Mouse (Mus musculus) heart, adult 2 months (tissue): Measurements from ENCODE around the gene Gpkow. TPM values are rescaled to one million over a fixed set of nuclear protein-coding genes. Genes with fewer than 3 reads are reported as not detected.

ENCODE experiments used
- DNase-seq, 2 experiments: peaks; one replicate each; pipeline ENCODE4 v3.0.0; 2021
- H3K27ac ChIP-seq: fragments of 200-600 bp; 2 replicates; pipeline ENCODE4 v1.8.1; 2022
- H3K27me3 ChIP-seq: fragments of 200-500 bp; 2 replicates; pipeline ENCODE4 v1.6.1; 2012; ENCODE audit warnings: mild to moderate bottlenecking, low read length, inconsistent platforms, mixed read lengths; ENCODE audit not compliant: control insufficient read depth, insufficient read depth
- H3K36me3 ChIP-seq: fragments of 200-500 bp; 2 replicates; pipeline ENCODE4 v1.6.1; 2012; ENCODE audit warnings: low read length, inconsistent platforms; ENCODE audit not compliant: control insufficient read depth, insufficient read depth
- H3K4me1 ChIP-seq: fragments of 200-500 bp; 2 replicates; pipeline ENCODE4 v1.6.1; 2011; ENCODE audit warnings: low read length; ENCODE audit not compliant: control insufficient read depth, insufficient read depth
- H3K4me3 ChIP-seq: fragments of 200-600 bp; 2 replicates; pipeline ENCODE4 v1.8.1; 2022
- H3K79me2 ChIP-seq: fragments of 200-500 bp; replicated peaks from 2 replicates; pipeline ENCODE4 v1.6.1; 2012; ENCODE audit warnings: mild to moderate bottlenecking, inconsistent platforms, low read length, moderate library complexity, mixed read lengths; ENCODE audit not compliant: control insufficient read depth, insufficient read depth
- H3K9ac ChIP-seq: fragments of 200-500 bp; 2 replicates; pipeline ENCODE4 v1.6.1; 2012; ENCODE audit warnings: low read depth, mild to moderate bottlenecking, control low read depth, inconsistent platforms, low read length, mixed read lengths
- CTCF ChIP-seq: fragments of 200-600 bp; IDR thresholded peaks from 2 replicates; pipeline ENCODE4 v1.8.1; 2022; ENCODE audit warnings: antibody characterized with exemption, mild to moderate bottlenecking, moderate library complexity
- EP300 ChIP-seq: fragments of 200-500 bp; IDR thresholded peaks from 2 replicates; pipeline ENCODE4 v1.6.1; 2011; ENCODE audit warnings: low read depth, low read length, control low read depth; ENCODE audit not compliant: insufficient read depth
- POLR2A ChIP-seq: fragments of 200-500 bp; IDR thresholded peaks from 2 replicates; pipeline ENCODE4 v1.6.1; 2011; ENCODE audit warnings: mild to moderate bottlenecking, low read depth, low read length, control low read depth; ENCODE audit not compliant: insufficient read depth
- WGBS: fragments of 180-500 bp; shearing (Covaris S2); methylation state at CpG from one replicate; pipeline ENCODE4 v1.1.7; 2018; 5-methylcytosine and 5-hydroxymethylcytosine counted together
- intact Hi-C: fragments of 180-260 bp; cut with DNase I; formaldehyde crosslinking; loops from one replicate; pipeline ENCODE4 v1.15.1; 2025
- long read RNA-seq: library from polyadenylated mRNA; stranded (forward); transcript quantifications from one replicate; pipeline ENCODE4 v2.0.0, GENCODE M21; 2021
- polyA plus RNA-seq: library from polyadenylated mRNA; depleted of rRNA; stranded (reverse); fragments of >200 nt; gene quantifications from 2 replicates; pipeline ENCODE4 v1.2.3, GENCODE M21; 2012; rRNA removed
- total RNA-seq, 2 experiments: library from RNA; stranded (reverse); gene quantifications; 2 replicates each; pipeline ENCODE4 v1.2.3; 2021

Gpkow gene
- 10 to 100 TPM; 18.0 to 19.3 TPM for total RNA-seq
- 7.1 and 11.4 TPM in 2 replicates for polyA plus RNA-seq
- long read RNA-seq, transcript Gpkow-201 (11 exons, 3,579 nt): major isoform, 14 of 19 reads
- long read RNA-seq, partial matches to known transcripts: 1 of 19 reads
- long read RNA-seq, other reads (novel, unspliced or antisense): 4 of 19 reads

DNA sequence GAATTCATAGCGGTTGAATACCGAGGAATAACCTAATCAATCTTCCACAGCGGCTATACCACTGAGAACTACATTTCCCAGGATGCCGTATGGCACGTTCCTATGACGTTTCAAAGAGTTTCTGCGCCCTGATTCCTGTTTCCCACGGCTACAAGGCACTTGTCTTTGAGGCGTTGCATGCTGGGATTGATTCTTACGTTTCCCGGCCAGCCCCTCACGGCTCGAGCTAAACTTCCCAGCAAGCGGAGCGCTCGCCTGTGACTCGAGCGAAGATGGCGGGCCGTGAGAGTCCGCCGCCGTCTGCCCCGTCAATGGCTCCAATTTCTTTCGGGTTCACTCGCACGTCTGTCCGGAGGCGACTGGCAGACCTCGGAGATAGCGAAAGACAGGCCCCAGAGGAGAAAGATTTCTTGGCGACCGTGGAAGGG lies at the start of gene Gpkow:
Gpkow (plus strand) TSS at position 178 of the 428 bp plus-strand sequence.
- H3K27me3 ChIP-seq: no peaks in the 10 kb centered on the region
- H3K27ac ChIP-seq: peak within 1 kb of the TSS; percentile 59
- peak; percentile 83 to 88 for DNase-seq
- H3K4me1 ChIP-seq: peaks cover 2% of the 10 kb centered on the region; the same call in 1 of the 2 replicates
- intact Hi-C loops: loop anchor here (2.0 to 5.0 kb wide), 3 partner anchors 48 to 275 kb away; partner anchors contain the start of genes Cacna1f and Ccdc22
- peak; percentile 82 for TF ChIP-seq POLR2A
- TF ChIP-seq CTCF: no peak
- TF ChIP-seq EP300: 0 out of 2 replicates have a peak, but pooled peaks have one; percentile 22
- H3K9ac ChIP-seq: peak within 1 kb of the TSS; percentile 83
- WGBS: 11% methylated on average over 33 of the region's 33 CpGs
- H3K79me2 ChIP-seq: no peaks in the 10 kb centered on the region; the same call in 1 of the 2 replicates
- H3K36me3 ChIP-seq: no peaks in the 10 kb centered on the region
- peak within 1 kb of the TSS; percentile 61 for H3K4me3 ChIP-seq

DNA sequence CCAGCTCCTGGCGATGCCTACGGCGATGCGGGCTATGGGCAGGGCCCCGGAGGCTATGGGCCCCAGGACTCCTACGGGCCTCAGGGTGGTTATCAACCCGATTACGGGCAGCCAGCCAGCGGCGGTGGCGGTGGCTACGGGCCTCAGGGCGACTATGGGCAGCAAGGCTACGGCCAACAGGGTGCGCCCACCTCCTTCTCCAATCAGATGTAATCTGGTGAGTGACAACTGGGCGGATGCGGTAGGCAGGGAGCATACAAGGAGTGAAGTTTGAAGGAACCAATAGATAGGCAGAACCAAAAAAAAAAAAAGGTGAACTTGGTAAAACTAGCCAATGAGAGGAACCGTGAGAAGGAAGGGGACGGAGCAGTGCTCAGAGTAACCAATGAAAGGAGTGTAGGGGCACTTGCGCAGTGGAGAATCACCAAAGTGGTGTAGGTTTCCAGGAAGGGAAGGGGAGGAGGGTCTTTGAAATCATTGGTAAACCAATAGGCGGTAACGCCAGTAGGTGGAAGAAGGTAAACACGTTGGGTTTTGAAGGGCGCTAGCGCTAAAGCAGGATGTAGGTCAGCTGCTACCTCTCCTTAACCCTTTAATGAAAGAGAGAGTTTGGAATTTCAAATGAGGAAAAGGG lies 48.1 kb upstream of the Gpkow start:
- H3K9ac ChIP-seq: peak overlapping the region; percentile 95
- WGBS: 13% methylated on average over 25 of the region's 25 CpGs
- peak; percentile 82 to 89 for DNase-seq
- no peak for TF ChIP-seq EP300
- TF ChIP-seq POLR2A: peak; percentile 73
- peak; percentile 55 for TF ChIP-seq CTCF
- no peaks in the 10 kb centered on the region for H3K36me3 ChIP-seq
- peak overlapping the region; percentile 95 for H3K27ac ChIP-seq
- H3K79me2 ChIP-seq: no peaks in the 10 kb centered on the region
- H3K4me1 ChIP-seq: peaks cover 2% of the 10 kb centered on the region
- intact Hi-C loops: loop anchor here (1.0 to 5.0 kb wide), 5 partner anchors 9 to 226 kb away; partner anchors contain the start of genes Gpkow and Prickle3
- H3K27me3 ChIP-seq: no peaks in the 10 kb centered on the region
- H3K4me3 ChIP-seq: peak overlapping the region; percentile 52

DNA sequence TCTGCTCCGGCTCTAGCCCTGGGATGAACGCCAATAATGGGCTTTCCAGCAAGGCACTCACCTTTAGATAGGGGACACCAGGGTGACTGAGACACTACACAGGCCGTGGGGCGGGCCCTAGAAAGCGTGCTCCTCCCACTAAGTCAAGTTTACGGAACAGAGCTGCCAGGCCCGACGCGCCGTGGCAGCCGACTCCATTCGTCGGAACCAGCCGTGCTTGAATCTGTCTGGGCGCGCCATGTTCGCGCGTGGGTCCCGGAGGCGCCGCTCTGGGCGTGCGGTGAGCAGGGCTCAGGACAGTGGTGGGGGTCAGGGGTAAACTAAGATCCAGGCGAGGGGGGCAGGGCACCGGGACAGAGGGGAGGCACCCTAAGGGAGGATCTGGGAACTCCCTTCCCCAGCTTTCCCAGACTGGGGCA lies 39.7 kb upstream of the Gpkow start, which contains the start of gene Prickle3:
Prickle3 (plus strand) TSS at position 40 of the 419 bp plus-strand sequence.
- Histone ChIP-seq H3K79me2 (no peaks in the 10 kb centered on the region), H3K36me3 (peaks cover 13% of the 10 kb centered on the region), H3K27ac (peak within 1 kb of the TSS; percentile 87), H3K27me3 (no peaks in the 10 kb centered on the region), H3K4me3 (peak within 1 kb of the TSS; percentile 56), H3K4me1 (peaks cover 6% of the 10 kb centered on the region), H3K9ac (peak within 1 kb of the TSS; percentile 85)
- TF ChIP-seq EP300 (no peak), CTCF (no peak), POLR2A (peak; percentile 76)
- 12% methylated on average over 26 of the region's 26 CpGs for WGBS
- intact Hi-C loops: loop anchor here (1.0 kb wide), 1 partner anchor 8 kb away; no protein-coding TSS in a partner anchor
- peak; percentile 74 to 85 for DNase-seq

DNA sequence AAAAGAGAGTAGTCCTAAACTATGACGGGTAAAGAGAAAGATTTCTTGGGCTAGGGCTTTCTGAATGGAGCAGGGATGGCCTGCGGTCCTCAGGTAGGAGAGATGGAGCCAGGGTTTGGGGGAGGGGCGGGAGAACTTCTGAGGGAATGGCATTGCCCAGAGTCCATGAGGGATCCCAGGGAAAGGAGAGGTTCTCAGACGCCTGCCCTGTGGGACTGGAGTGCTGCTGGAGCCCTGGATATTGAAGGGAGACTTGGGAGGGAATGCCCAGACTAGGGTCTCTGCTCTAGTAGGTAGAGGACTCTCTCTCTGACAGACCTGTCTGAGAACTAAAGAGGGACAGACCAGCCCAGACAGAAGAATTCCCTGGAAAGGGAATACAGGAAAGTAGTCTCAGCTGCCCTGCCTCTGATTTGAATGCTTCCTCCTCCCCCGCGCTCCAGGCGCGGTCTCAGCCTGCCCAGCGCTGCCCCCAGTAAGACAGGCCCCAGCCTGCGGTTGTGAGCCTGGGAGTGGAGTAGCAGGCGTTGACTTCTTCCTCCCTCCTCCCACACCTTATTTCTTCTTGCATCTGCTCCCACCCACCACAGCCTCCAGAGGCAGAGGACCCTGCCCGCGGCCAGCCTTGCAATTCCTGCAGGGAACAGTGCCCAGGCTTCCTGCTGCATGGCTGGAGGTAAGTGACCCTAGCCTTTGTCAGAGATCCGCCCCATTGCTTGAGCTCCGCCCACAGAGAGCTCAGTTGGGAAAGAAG lies 38.7 kb upstream of the Gpkow start:
- H3K4me3 ChIP-seq: peak overlapping the region; percentile 56
- peak overlapping the region; percentile 85 for H3K9ac ChIP-seq
- intact Hi-C loops: no loop called here
- TF ChIP-seq POLR2A: peak; percentile 81
- TF ChIP-seq CTCF: no peak
- no peak for TF ChIP-seq EP300
- WGBS: 21% methylated on average over 15 of the region's 15 CpGs
- H3K27me3 ChIP-seq: no peaks in the 10 kb centered on the region
- H3K79me2 ChIP-seq: no peaks in the 10 kb centered on the region
- H3K36me3 ChIP-seq: peaks cover 16% of the 10 kb centered on the region
- DNase-seq: peak; percentile 67 to 77
- H3K4me1 ChIP-seq: peaks cover 6% of the 10 kb centered on the region
- peak overlapping the region; percentile 87 for H3K27ac ChIP-seq

DNA sequence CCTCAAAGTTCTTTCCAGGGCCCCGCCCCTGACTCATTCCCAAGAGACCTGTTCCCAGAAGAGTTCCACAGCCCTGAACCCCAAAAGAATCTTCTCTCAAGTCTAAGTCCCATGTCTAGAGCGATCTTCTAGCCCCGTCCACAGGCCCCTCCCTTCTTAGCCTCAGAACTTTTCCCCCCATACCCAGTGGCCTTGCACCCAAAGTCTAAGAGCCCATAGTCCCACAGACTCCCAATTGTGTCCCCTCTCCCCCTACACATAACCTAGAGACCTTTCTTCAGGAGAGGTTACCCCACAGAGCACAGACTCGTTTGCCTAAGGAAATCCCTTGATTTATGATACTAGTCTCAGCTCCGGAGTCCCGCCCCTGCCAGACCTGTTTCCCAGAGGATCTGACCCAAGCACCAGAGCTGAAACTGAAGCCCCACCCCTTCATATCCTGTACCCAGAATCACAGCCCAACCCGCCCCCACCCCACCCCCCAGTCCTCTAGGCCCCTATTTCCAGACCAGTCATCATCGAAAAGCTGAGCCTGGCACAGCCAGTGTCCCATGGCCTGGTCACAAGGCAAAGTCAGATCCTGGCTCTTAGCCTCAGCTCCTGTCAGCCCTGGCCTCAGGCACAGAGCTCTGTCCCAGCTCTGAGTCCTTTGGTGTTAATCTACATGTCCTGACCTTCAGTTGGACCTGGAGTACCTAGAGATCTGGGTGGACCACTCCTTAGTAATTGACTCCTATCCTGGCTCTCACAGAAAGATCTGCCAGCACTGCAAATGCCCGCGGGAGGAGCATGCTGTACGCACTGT lies 37.9 kb upstream of the Gpkow start:
- Histone ChIP-seq H3K9ac (peak overlapping the region; percentile 42), H3K4me1 (peaks cover 9% of the 10 kb centered on the region), H3K79me2 (no peaks in the 10 kb centered on the region), H3K36me3 (peaks cover 18% of the 10 kb centered on the region), H3K4me3 (peak overlapping the region; percentile 56; the same call in 1 of the 2 replicates), H3K27ac (peak overlapping the region; percentile 87), H3K27me3 (no peaks in the 10 kb centered on the region)
- TF ChIP-seq POLR2A: no peak
- 0 out of 2 replicates have a peak, but pooled peaks have one; percentile 46 for TF ChIP-seq EP300
- 43% methylated on average over 11 of the region's 11 CpGs for WGBS
- DNase-seq: peak in 1 of 2 experiments; percentile 70
- intact Hi-C loops: no loop called here
